Mouse (Mus musculus) kidney, adult 2 months (tissue): ENCODE measurements around the gene 8030411F24Rik. TPM values are rescaled to one million over a fixed set of nuclear protein-coding genes. Genes with fewer than 3 reads are reported as not detected.
A peak's percentile ranks its signal among the peaks of the same experiment; 100 is the strongest.

Source experiments
- DNase-seq: peaks from one replicate; pipeline ENCODE4 v3.0.0; 2021
- H3K27ac ChIP-seq: fragments of 200-500 bp; 2 replicates; pipeline ENCODE4 v1.5.1; 2012; ENCODE audit warnings: low read depth, low read length, control low read depth, inconsistent platforms; ENCODE audit not compliant: insufficient read depth
- H3K27me3 ChIP-seq: fragments of 200-500 bp; replicated peaks from 2 replicates; pipeline ENCODE4 v1.6.1; 2012; ENCODE audit warnings: mild to moderate bottlenecking, moderate library complexity, low read length, inconsistent platforms; ENCODE audit not compliant: control insufficient read depth, insufficient read depth
- H3K36me3 ChIP-seq: fragments of 200-500 bp; 2 replicates; pipeline ENCODE4 v1.6.1; 2012; ENCODE audit warnings: mild to moderate bottlenecking, moderate library complexity, low read length, inconsistent platforms; ENCODE audit not compliant: control insufficient read depth, insufficient read depth
- H3K4me1 ChIP-seq: fragments of 200-500 bp; 2 replicates; pipeline ENCODE4 v1.6.1; 2011; ENCODE audit warnings: low read length; ENCODE audit not compliant: control insufficient read depth, insufficient read depth
- H3K4me3 ChIP-seq: fragments of 200-500 bp; 2 replicates; pipeline ENCODE4 v1.5.1; 2011; ENCODE audit warnings: mild to moderate bottlenecking, low read depth, low read length, control low read depth; ENCODE audit not compliant: insufficient read depth
- CTCF ChIP-seq: fragments of 200-500 bp; conservative IDR thresholded peaks from 2 replicates; pipeline ENCODE4 v1.5.1; 2011; ENCODE audit warnings: low read depth, mild to moderate bottlenecking, control low read depth, low read length, moderate library complexity, mixed read lengths; ENCODE audit not compliant: insufficient read depth, insufficient read length
- POLR2A ChIP-seq: fragments of 200-500 bp; IDR thresholded peaks from one replicate; pipeline ENCODE4 v1.6.1; 2011; ENCODE audit warnings: low read depth, low read length, control low read depth
- WGBS: fragments of 180-500 bp; shearing (Covaris S2); methylation state at CpG from one replicate; pipeline ENCODE4 v1.1.7; 2018; 5-methylcytosine and 5-hydroxymethylcytosine counted together
- polyA plus RNA-seq: library from polyadenylated mRNA; depleted of rRNA; stranded (reverse); fragments of >200 nt; gene quantifications from 2 replicates; pipeline ENCODE4 v1.2.3, GENCODE M21; 2012; rRNA removed

Gene 8030411F24Rik
- not detected in 2 replicates for polyA plus RNA-seq

DNA sequence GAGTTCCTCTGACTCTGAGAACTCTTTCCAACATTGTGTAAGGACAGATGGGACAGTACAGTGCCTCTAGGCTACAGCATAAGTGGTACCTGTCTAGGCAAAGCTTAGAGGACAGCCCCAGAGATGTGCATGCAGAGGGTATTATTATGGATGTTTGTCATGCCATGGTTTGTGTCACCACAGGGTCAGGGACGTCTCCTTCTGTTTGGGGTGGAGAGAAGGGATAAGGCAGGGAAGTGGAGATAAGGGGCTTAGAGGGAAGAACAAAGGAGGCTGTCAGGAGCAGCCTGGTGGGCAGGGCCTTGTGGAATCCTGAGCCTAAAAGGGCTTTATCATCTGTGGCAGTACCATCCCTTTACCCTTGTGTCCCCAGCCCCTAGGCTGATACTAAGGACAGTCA is at the start of gene 8030411F24Rik:
8030411F24Rik (plus strand) TSS at position 301 of the 400 bp plus-strand sequence.
- DNase-seq, result no peak
- Histone ChIP-seq H3K27me3 (no peaks in the 10 kb centered on the region), H3K4me1 (no peaks in the 10 kb centered on the region), H3K27ac (no peak within 1 kb of the TSS), H3K36me3 (no peaks in the 10 kb centered on the region), H3K4me3 (no peak within 1 kb of the TSS)
- 27% methylated on average over 1 of the region's 1 CpGs for WGBS
- TF ChIP-seq POLR2A (no peak), CTCF (no peak)

- H3K4me1 ChIP-seq, result no peaks in the 10 kb centered on the region; the same call in 1 of the 2 replicates
- TF ChIP-seq POLR2A (peak; percentile 95), CTCF (no peak)
- no peaks in the 10 kb centered on the region for H3K27me3 ChIP-seq
- peak; percentile 97 for DNase-seq
- H3K27ac ChIP-seq, result no peak within 1 kb of the TSS
- H3K36me3 ChIP-seq, result no peaks in the 10 kb centered on the region
- WGBS, result 5% methylated on average over 18 of the region's 18 CpGs
- peak within 1 kb of the TSS; percentile 80 for H3K4me3 ChIP-seq
Measured at GRCm38 (mm10) chr2:148732327-148733000, 49.3 kb upstream of the 8030411F24Rik start, which contains the start of gene Napb. Gene Napb (minus strand): TSS chr2:148732467.

GRCm38 (mm10) chr2:148743001-148743400 is 38.8 kb upstream of the 8030411F24Rik start:
- H3K4me3 ChIP-seq, result no peak overlapping the region
- no peaks in the 10 kb centered on the region for H3K27me3 ChIP-seq
- WGBS, result 60% methylated on average over 3 of the region's 3 CpGs
- TF ChIP-seq POLR2A, result no peak
- TF ChIP-seq CTCF, result no peak
- H3K36me3 ChIP-seq, result no peaks in the 10 kb centered on the region
- DNase-seq, result peak; percentile 34
- H3K27ac ChIP-seq, result no peak overlapping the region
- 0 out of 2 replicates have a peak, but pooled peaks cover 3% of the 10 kb centered on the region for H3K4me1 ChIP-seq

GRCm38 (mm10) chr2:148743846-148744407 is 37.9 kb upstream of the 8030411F24Rik start:
- peak; percentile 61 for DNase-seq
- H3K27me3 ChIP-seq, result no peaks in the 10 kb centered on the region
- H3K4me3 ChIP-seq, result no peak overlapping the region
- 0 out of 2 replicates have a peak, but pooled peaks cover 3% of the 10 kb centered on the region for H3K4me1 ChIP-seq
- 40% methylated on average over 3 of the region's 3 CpGs for WGBS
- TF ChIP-seq CTCF, result no peak
- H3K27ac ChIP-seq, result no peak overlapping the region
- H3K36me3 ChIP-seq, result no peaks in the 10 kb centered on the region

DNA sequence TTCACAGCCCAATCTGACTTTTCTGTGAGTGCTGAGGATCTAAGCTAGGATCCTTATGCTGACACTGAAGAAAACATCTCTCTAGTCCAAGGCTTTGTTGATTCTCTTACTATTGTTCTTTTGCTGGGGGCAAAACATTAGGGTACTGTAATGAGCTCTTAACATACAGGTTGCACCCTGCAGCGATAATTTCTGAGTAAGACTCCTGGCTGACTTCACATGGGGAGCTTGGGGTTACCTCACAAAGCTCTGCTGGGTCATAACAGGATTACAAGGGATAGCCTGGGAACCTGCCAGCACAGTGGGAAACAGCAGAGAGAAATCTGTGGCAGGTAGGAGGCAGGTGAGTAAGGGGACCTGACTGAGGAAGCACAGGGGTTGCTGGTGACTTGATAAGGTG is 31.8 kb upstream of the 8030411F24Rik start, which contains the start of gene Cstl1:
Cstl1 (plus strand) TSS at position 301 of the 400 bp plus-strand sequence.
- DNase-seq, result no peak
- WGBS, result 77% methylated on average over 1 of the region's 1 CpGs
- no peak within 1 kb of the TSS for H3K27ac ChIP-seq

GRCm38 (mm10) chr2:148751893-148752813 is 29.7 kb upstream of the 8030411F24Rik start:
- DNase-seq, result peak; percentile 86
- H3K4me1 ChIP-seq, result peaks cover 3% of the 10 kb centered on the region; the same call in 1 of the 2 replicates
- no peak for TF ChIP-seq POLR2A
- TF ChIP-seq CTCF, result peak; percentile 26; the same call in 1 of the 2 replicates
- no peaks in the 10 kb centered on the region for H3K36me3 ChIP-seq
- WGBS, result 15% methylated on average over 15 of the region's 15 CpGs
- peak overlapping the region; percentile 59 for H3K4me3 ChIP-seq
- H3K27me3 ChIP-seq, result no peaks in the 10 kb centered on the region
- no peak overlapping the region for H3K27ac ChIP-seq

More for the DNA sequence above, 31.8 kb upstream of the 8030411F24Rik start, which contains the start of gene Cstl1:
- H3K36me3 ChIP-seq, result no peaks in the 10 kb centered on the region
- no peak for TF ChIP-seq CTCF
- no peak for TF ChIP-seq POLR2A
- H3K27me3 ChIP-seq, result no peaks in the 10 kb centered on the region
- peaks cover 3% of the 10 kb centered on the region; the same call in 1 of the 2 replicates for H3K4me1 ChIP-seq
- H3K4me3 ChIP-seq, result no peak within 1 kb of the TSS
